Mouse (Mus musculus): ENCODE measurements around the gene Ednra. TPM values are rescaled to one million over a fixed set of nuclear protein-coding genes. Genes with fewer than 3 reads are reported as not detected.
A peak's percentile ranks its signal among the peaks of the same experiment; 100 is the strongest.

Gene Ednra
- total and polyA plus RNA-seq, 2 experiments from 2014 or later = 35.2 to 37.0 TPM

- H3K9me3 ChIP-seq (replicated peaks; ENCODE audit: control insufficient read depth, low read length) = no peaks in the 10 kb centered on the region
- H3K27ac ChIP-seq (ENCODE audit: low read depth) = peak overlapping the region; percentile 13; the same call in 1 of the 2 replicates
- no peak for TF ChIP-seq EP300 (IDR thresholded peaks at IDR 0.05; ENCODE audit: low read depth)
- TF ChIP-seq CTCF (IDR thresholded peaks at IDR 0.05; ENCODE audit: low read depth) = no peak
- no peak for ATAC-seq (ENCODE audit: insufficient read depth, low read depth)
- H3K9ac ChIP-seq (replicated peaks; ENCODE audit: low read depth, low read length) = peak overlapping the region; percentile 22; the same call in 1 of the 2 replicates
- peaks cover 6% of the 10 kb centered on the region for H3K36me3 ChIP-seq (replicated peaks; ENCODE audit: control insufficient read depth, insufficient read depth, low read length)
- WGBS = 56% methylated on average over 2 of the region's 2 CpGs
- peak overlapping the region; percentile 50 for H3K4me2 ChIP-seq (ENCODE audit: low read depth, low read length)
- no peaks in the 10 kb centered on the region for H3K27me3 ChIP-seq (ENCODE audit: control insufficient read depth, insufficient read depth, low read length)
- DNase-seq (ENCODE audit: low spot score) = no peak
- H3K4me1 ChIP-seq (ENCODE audit: control insufficient read depth, insufficient read depth) = 0 out of 2 replicates have a peak, but pooled peaks cover 36% of the 10 kb centered on the region
- H3K4me3 ChIP-seq (ENCODE audit: low read depth, low read length) = peak overlapping the region; percentile 8
These were observed 5.3 kb downstream of the Ednra start for GRCm38 (mm10) chr8:77718933-77719332.

GRCm38 (mm10) chr8:77717036-77717435, 7.2 kb downstream of the Ednra start:
- H3K27me3 ChIP-seq (ENCODE audit: control insufficient read depth, insufficient read depth, low read length) = no peaks in the 10 kb centered on the region
- no peaks in the 10 kb centered on the region for H3K9me3 ChIP-seq (replicated peaks; ENCODE audit: control insufficient read depth, low read length)
- ATAC-seq (ENCODE audit: insufficient read depth, low read depth) = peak; percentile 40; the same call in 1 of the 2 replicates
- no peak overlapping the region; the same call in 1 of the 2 replicates for H3K9ac ChIP-seq (replicated peaks; ENCODE audit: low read depth, low read length)
- H3K4me3 ChIP-seq (ENCODE audit: low read depth, low read length) = no peak overlapping the region
- peaks cover 6% of the 10 kb centered on the region for H3K36me3 ChIP-seq (replicated peaks; ENCODE audit: control insufficient read depth, insufficient read depth, low read length)
- TF ChIP-seq CTCF (IDR thresholded peaks at IDR 0.05; ENCODE audit: low read depth) = no peak
- TF ChIP-seq EP300 (IDR thresholded peaks at IDR 0.05; ENCODE audit: low read depth) = no peak
- peaks cover 42% of the 10 kb centered on the region; the same call in 1 of the 2 replicates for H3K4me1 ChIP-seq (ENCODE audit: control insufficient read depth, insufficient read depth)
- H3K27ac ChIP-seq (ENCODE audit: low read depth) = peak overlapping the region; percentile 75
- H3K4me2 ChIP-seq (ENCODE audit: low read depth, low read length) = peak overlapping the region; percentile 25; the same call in 1 of the 2 replicates
- 28% methylated on average over 2 of the region's 2 CpGs for WGBS
- DNase-seq (ENCODE audit: low spot score) = peak; percentile 35

- WGBS = 72% methylated on average over 7 of the region's 7 CpGs
- Histone ChIP-seq H3K36me3 (replicated peaks; ENCODE audit: control insufficient read depth, insufficient read depth, low read length) (peaks cover 2% of the 10 kb centered on the region), H3K9ac (replicated peaks; ENCODE audit: low read depth, low read length) (no peak overlapping the region), H3K4me1 (ENCODE audit: control insufficient read depth, insufficient read depth) (peaks cover 28% of the 10 kb centered on the region; the same call in 1 of the 2 replicates), H3K4me3 (ENCODE audit: low read depth, low read length) (no peak overlapping the region), H3K9me3 (replicated peaks; ENCODE audit: control insufficient read depth, low read length) (no peaks in the 10 kb centered on the region), H3K27me3 (ENCODE audit: control insufficient read depth, insufficient read depth, low read length) (no peaks in the 10 kb centered on the region), H3K4me2 (ENCODE audit: low read depth, low read length) (no peak overlapping the region), H3K27ac (ENCODE audit: low read depth) (no peak overlapping the region)
- ATAC-seq (ENCODE audit: insufficient read depth, low read depth) (no peak), DNase-seq (ENCODE audit: low spot score) (no peak)
- TF ChIP-seq EP300 (IDR thresholded peaks at IDR 0.05; ENCODE audit: low read depth) (no peak), CTCF (IDR thresholded peaks at IDR 0.05; ENCODE audit: low read depth) (no peak)
These were observed 9.8 kb downstream of the Ednra start for GRCm38 (mm10) chr8:77714455-77714854.

- Histone ChIP-seq H3K9ac (replicated peaks; ENCODE audit: low read depth, low read length) (no peak overlapping the region), H3K27me3 (ENCODE audit: control insufficient read depth, insufficient read depth, low read length) (no peaks in the 10 kb centered on the region), H3K36me3 (replicated peaks; ENCODE audit: control insufficient read depth, insufficient read depth, low read length) (no peaks in the 10 kb centered on the region; the same call in 1 of the 2 replicates), H3K4me3 (ENCODE audit: low read depth, low read length) (no peak overlapping the region), H3K4me2 (ENCODE audit: low read depth, low read length) (no peak overlapping the region), H3K4me1 (ENCODE audit: control insufficient read depth, insufficient read depth) (peaks cover 23% of the 10 kb centered on the region; the same call in 1 of the 2 replicates), H3K27ac (ENCODE audit: low read depth) (no peak overlapping the region), H3K9me3 (replicated peaks; ENCODE audit: control insufficient read depth, low read length) (no peaks in the 10 kb centered on the region)
- 54% methylated on average over 5 of the region's 5 CpGs for WGBS
- TF ChIP-seq CTCF (IDR thresholded peaks at IDR 0.05; ENCODE audit: low read depth) (no peak), EP300 (IDR thresholded peaks at IDR 0.05; ENCODE audit: low read depth) (no peak)
- ATAC-seq (ENCODE audit: insufficient read depth, low read depth) = no peak
- DNase-seq (ENCODE audit: low spot score) = no peak
These were observed 10.6 kb downstream of the Ednra start for GRCm38 (mm10) chr8:77713688-77714087.

- no peaks in the 10 kb centered on the region for H3K9me3 ChIP-seq (replicated peaks; ENCODE audit: control insufficient read depth, low read length)
- no peak overlapping the region for H3K27ac ChIP-seq (ENCODE audit: low read depth)
- DNase-seq (ENCODE audit: low spot score) = no peak
- H3K27me3 ChIP-seq (ENCODE audit: control insufficient read depth, insufficient read depth, low read length) = no peaks in the 10 kb centered on the region
- H3K36me3 ChIP-seq (replicated peaks; ENCODE audit: control insufficient read depth, insufficient read depth, low read length) = no peaks in the 10 kb centered on the region
- 79% methylated on average over 4 of the region's 4 CpGs for WGBS
- no peak overlapping the region for H3K4me3 ChIP-seq (ENCODE audit: low read depth, low read length)
- no peak for ATAC-seq (ENCODE audit: insufficient read depth, low read depth)
- peaks cover 13% of the 10 kb centered on the region; the same call in 1 of the 2 replicates for H3K4me1 ChIP-seq (ENCODE audit: control insufficient read depth, insufficient read depth)
- H3K9ac ChIP-seq (replicated peaks; ENCODE audit: low read depth, low read length) = no peak overlapping the region
- TF ChIP-seq CTCF (IDR thresholded peaks at IDR 0.05; ENCODE audit: low read depth) (no peak), EP300 (IDR thresholded peaks at IDR 0.05; ENCODE audit: low read depth) (no peak)
- H3K4me2 ChIP-seq (ENCODE audit: low read depth, low read length) = no peak overlapping the region
These were observed 19.5 kb downstream of the Ednra start for GRCm38 (mm10) chr8:77704768-77705167.

- H3K9ac ChIP-seq (replicated peaks; ENCODE audit: low read depth, low read length) = no peak overlapping the region
- no peak overlapping the region for H3K27ac ChIP-seq (ENCODE audit: low read depth)
- DNase-seq (ENCODE audit: low spot score) (no peak), ATAC-seq (ENCODE audit: insufficient read depth, low read depth) (no peak)
- no peak for TF ChIP-seq CTCF (IDR thresholded peaks at IDR 0.05; ENCODE audit: low read depth)
- TF ChIP-seq EP300 (IDR thresholded peaks at IDR 0.05; ENCODE audit: low read depth) = no peak
- no peak overlapping the region for H3K4me3 ChIP-seq (ENCODE audit: low read depth, low read length)
- H3K36me3 ChIP-seq (replicated peaks; ENCODE audit: control insufficient read depth, insufficient read depth, low read length) = peaks cover 3% of the 10 kb centered on the region; the same call in 1 of the 2 replicates
- H3K9me3 ChIP-seq (replicated peaks; ENCODE audit: control insufficient read depth, low read length) = no peaks in the 10 kb centered on the region
- peaks cover 3% of the 10 kb centered on the region; the same call in 1 of the 2 replicates for H3K4me1 ChIP-seq (ENCODE audit: control insufficient read depth, insufficient read depth)
- whole genome bisulfite sequencing = 72% methylated on average over 10 of the region's 10 CpGs
- no peak overlapping the region for H3K4me2 ChIP-seq (ENCODE audit: low read depth, low read length)
- no peaks in the 10 kb centered on the region for H3K27me3 ChIP-seq (ENCODE audit: control insufficient read depth, insufficient read depth, low read length)
These were observed 26.2 kb downstream of the Ednra start for GRCm38 (mm10) chr8:77698028-77698427.
